Comparison of ENCODE assay signal across 14 mouse cellular contexts in genomic region chr8:111919663-111920062, GRCm38 (mm10). TPM values are rescaled to one million over a fixed set of nuclear protein-coding genes. Genes with fewer than 3 reads are reported as not detected.
DNase-seq lines count a peak whose midpoint lies in the region; ATAC-seq and TF ChIP-seq lines count a peak whose summit lies in the region.
"Had no signal": no experiment of that assay in that cellular context is flagged by ENCODE, and none has a peak within 500 bp of the region (broad histone marks: within the 10 kb centered on the region; RNA-seq: fewer than 3 reads in every experiment).

No protein-coding gene starts in this region.

- no peak overlapping the region for H3K9ac ChIP-seq in heart, postnatal 0 days (replicated peaks; ENCODE audit: low read depth, low read length)
- H3K9ac ChIP-seq in midbrain, postnatal 0 days (replicated peaks; ENCODE audit: low read length, poor library complexity, severe bottlenecking), result no peak overlapping the region
- no peak overlapping the region for H3K9ac ChIP-seq in midbrain, embryonic 11.5 days (ENCODE audit: low read length)
- H3K9ac ChIP-seq: hindbrain, embryonic 14.5 days; liver, embryonic 13.5 days had no signal

- H3K36me3 ChIP-seq in heart, postnatal 0 days (replicated peaks; ENCODE audit: control insufficient read depth, insufficient read depth, low read length), result no peaks in the 10 kb centered on the region
- H3K36me3 ChIP-seq in midbrain, postnatal 0 days (ENCODE audit: insufficient read depth, low read length), result peaks cover 17% of the 10 kb centered on the region
- no peaks in the 10 kb centered on the region for H3K36me3 ChIP-seq in midbrain, embryonic 11.5 days (ENCODE audit: control insufficient read depth, insufficient read depth, low read length)
- H3K36me3 ChIP-seq in splenic B cell, adult 2 months (ENCODE audit: control insufficient read depth, insufficient read depth, low read length, poor library complexity, severe bottlenecking), result no peaks in the 10 kb centered on the region
- H3K36me3 ChIP-seq: liver, embryonic 13.5 days had no signal

- H3K4me2 ChIP-seq in heart, postnatal 0 days (ENCODE audit: low read depth, low read length), result no peak overlapping the region
- no peak overlapping the region for H3K4me2 ChIP-seq in midbrain, postnatal 0 days (ENCODE audit: low read depth, low read length, poor library complexity, severe bottlenecking)
- H3K4me2 ChIP-seq in midbrain, embryonic 11.5 days, result no peak overlapping the region
- H3K4me2 ChIP-seq: heart, embryonic 11.5 days; hindbrain, embryonic 14.5 days; liver, embryonic 13.5 days had no signal

- no peak overlapping the region for H3K4me3 ChIP-seq in heart, postnatal 0 days (ENCODE audit: low read depth, low read length)
- H3K4me3 ChIP-seq in midbrain, postnatal 0 days (ENCODE audit: low read depth, low read length), result no peak overlapping the region
- H3K4me3 ChIP-seq in midbrain, embryonic 11.5 days (ENCODE audit: low read depth, low read length), result no peak overlapping the region
- H3K4me3 ChIP-seq: erythroblast, embryonic 14.5 days; liver, embryonic 13.5 days had no signal

- no peak for ATAC-seq in heart, postnatal 0 days (ENCODE audit: insufficient read depth, low read depth)
- no peak for ATAC-seq in midbrain, postnatal 0 days (ENCODE audit: low FRiP score)
- ATAC-seq in midbrain, embryonic 11.5 days (ENCODE audit: low FRiP score), result no peak

- H3K27ac ChIP-seq in heart, postnatal 0 days (ENCODE audit: low read depth), result no peak overlapping the region
- H3K27ac ChIP-seq in midbrain, postnatal 0 days (ENCODE audit: low read depth, low read length), result no peak overlapping the region
- H3K27ac ChIP-seq in midbrain, embryonic 11.5 days (ENCODE audit: low read depth, low read length), result no peak overlapping the region
- H3K27ac ChIP-seq: hindbrain, embryonic 14.5 days; liver, embryonic 13.5 days had no signal

- WGBS in heart, postnatal 0 days, result 83% methylated on average over 2 of the region's 2 CpGs
- WGBS in midbrain, postnatal 0 days, result 88% methylated on average over 2 of the region's 2 CpGs
- 80% methylated on average over 2 of the region's 2 CpGs for WGBS in midbrain, embryonic 11.5 days

- DNase-seq in heart, postnatal 0 days (ENCODE audit: low spot score), result no peak
- no peak for DNase-seq in heart, postnatal 4 days
- DNase-seq in midbrain, postnatal 0 days (ENCODE audit: low spot score), result no peak
- DNase-seq in midbrain, embryonic 11.5 days (ENCODE audit: low spot score, missing footprints), result no peak
- DNase-seq in R1 (ENCODE audit: low read depth, low spot score), result peak; percentile 84
- peak; percentile 21 for DNase-seq in splenic B cell, adult 2 months (ENCODE audit: low read depth, low spot score)
- no peak for DNase-seq in natural killer cell, adult 2 months (ENCODE audit: low spot score in 2 of 2)
- no peak for DNase-seq in kidney, adult 9 months
- DNase-seq: kidney, postnatal 14 days; liver, embryonic 13.5 days had no signal

- H3K9me3 ChIP-seq in heart, postnatal 0 days (replicated peaks; ENCODE audit: control insufficient read depth, low read length), result no peaks in the 10 kb centered on the region
- no peaks in the 10 kb centered on the region for H3K9me3 ChIP-seq in midbrain, postnatal 0 days (ENCODE audit: low read length)
- H3K9me3 ChIP-seq in midbrain, embryonic 11.5 days (ENCODE audit: control insufficient read depth, low read length), result no peaks in the 10 kb centered on the region
- H3K9me3 ChIP-seq: liver, embryonic 13.5 days had no signal

- TF ChIP-seq CTCF in heart, postnatal 0 days (IDR thresholded peaks at IDR 0.05; ENCODE audit: low read depth), result peak; percentile 20; the same call in 1 of the 2 replicates
- peak; percentile 36 for TF ChIP-seq CTCF in midbrain, postnatal 0 days (IDR thresholded peaks at IDR 0.05)

- TF ChIP-seq EP300 in heart, postnatal 0 days (IDR thresholded peaks at IDR 0.05; ENCODE audit: low read depth), result no peak

- H3K27me3 ChIP-seq in heart, postnatal 0 days (ENCODE audit: control insufficient read depth, insufficient read depth, low read length), result no peaks in the 10 kb centered on the region
- H3K27me3 ChIP-seq in midbrain, postnatal 0 days (ENCODE audit: insufficient read depth, low read length), result no peaks in the 10 kb centered on the region
- no peaks in the 10 kb centered on the region for H3K27me3 ChIP-seq in midbrain, embryonic 11.5 days (ENCODE audit: control insufficient read depth, insufficient read depth, low read length)
- no peaks in the 10 kb centered on the region for H3K27me3 ChIP-seq in splenic B cell, adult 2 months (ENCODE audit: control insufficient read depth, insufficient read depth, low read length, poor library complexity, severe bottlenecking)
- H3K27me3 ChIP-seq: liver, embryonic 13.5 days had no signal

- H3K4me1 ChIP-seq in heart, postnatal 0 days (ENCODE audit: control insufficient read depth, insufficient read depth), result no peaks in the 10 kb centered on the region
- H3K4me1 ChIP-seq in midbrain, postnatal 0 days (ENCODE audit: insufficient read depth, low read length), result no peaks in the 10 kb centered on the region
- H3K4me1 ChIP-seq in midbrain, embryonic 11.5 days (ENCODE audit: control insufficient read depth, insufficient read depth, low read length), result no peaks in the 10 kb centered on the region

RNA-seq across cellular contexts. Expression of gene Chst5, which starts 9.4 kb away (rescaled TPM):
- total RNA-seq in heart, postnatal 0 days (2014; rRNA removed; ENCODE audit: low replicate concordance), result not detected in 2 replicates
- not detected in 2 replicates for polyA plus RNA-seq in heart, postnatal 0 days (2015; fragmentation: Nextera tagmentation; extraction: Ambion mirVana)
- total RNA-seq in heart, postnatal 4 days (2021), result not detected
- total RNA-seq in midbrain, postnatal 0 days (2014; rRNA removed), result 2.9 and 5.2 TPM in 2 replicates
- polyA plus RNA-seq in midbrain, postnatal 0 days (2015; fragmentation: Nextera tagmentation; extraction: Ambion mirVana), result 3.4 and 3.6 TPM in 2 replicates
- polyA plus RNA-seq in midbrain, embryonic 11.5 days (2014; fragmentation: Nextera tagmentation; extraction: Ambion mirVana), result 2.4 TPM in 2 replicates
- total RNA-seq: adrenal gland, adult 18-20 months had no signal
- polyA plus RNA-seq: erythroblast, embryonic 14.5 days; liver, embryonic 13.5 days had no signal

RNA-seq across cellular contexts. Expression of gene Tmem231, which starts 14.0 kb away (rescaled TPM):
- 1.2 and 3.3 TPM in 2 replicates for total RNA-seq in heart, postnatal 0 days (2014; rRNA removed; ENCODE audit: low replicate concordance)
- 1.6 TPM in 2 replicates for polyA plus RNA-seq in heart, postnatal 0 days (2015; fragmentation: Nextera tagmentation; extraction: Ambion mirVana)
- total RNA-seq in heart, postnatal 4 days (2021), result 1 to 10 TPM; 1.9 to 2.9 TPM
- 21.3 and 23.7 TPM in 2 replicates for total RNA-seq in midbrain, postnatal 0 days (2014; rRNA removed)
- 17.3 and 18.7 TPM in 2 replicates for polyA plus RNA-seq in midbrain, postnatal 0 days (2015; fragmentation: Nextera tagmentation; extraction: Ambion mirVana)
- 20.1 and 21.9 TPM in 2 replicates for polyA plus RNA-seq in midbrain, embryonic 11.5 days (2014; fragmentation: Nextera tagmentation; extraction: Ambion mirVana)

RNA-seq across cellular contexts. Expression of gene Gabarapl2, which starts 20.8 kb away (rescaled TPM):
- total RNA-seq in heart, postnatal 0 days (2014; rRNA removed; ENCODE audit: low replicate concordance), result 71.2 and 76.3 TPM in 2 replicates
- polyA plus RNA-seq in heart, postnatal 0 days (2015; fragmentation: Nextera tagmentation; extraction: Ambion mirVana), result 212 and 220 TPM in 2 replicates
- total RNA-seq in heart, postnatal 4 days (2021), result 100 to 1,000 TPM; 104 to 105 TPM
- 117 and 121 TPM in 2 replicates for total RNA-seq in midbrain, postnatal 0 days (2014; rRNA removed)
- polyA plus RNA-seq in midbrain, postnatal 0 days (2015; fragmentation: Nextera tagmentation; extraction: Ambion mirVana), result 459 and 469 TPM in 2 replicates
- polyA plus RNA-seq in midbrain, embryonic 11.5 days (2014; fragmentation: Nextera tagmentation; extraction: Ambion mirVana), result 331 and 348 TPM in 2 replicates

RNA-seq across cellular contexts. Expression of gene Tmem170, which starts 43.1 kb away (rescaled TPM):
- total RNA-seq in heart, postnatal 0 days (2014; rRNA removed; ENCODE audit: low replicate concordance), result 3.3 and 3.9 TPM in 2 replicates
- polyA plus RNA-seq in heart, postnatal 0 days (2015; fragmentation: Nextera tagmentation; extraction: Ambion mirVana), result 2.5 and 3.5 TPM in 2 replicates
- 1 to 10 TPM; 2.8 to 2.9 TPM for total RNA-seq in heart, postnatal 4 days (2021)
- 3.6 TPM in 2 replicates for total RNA-seq in midbrain, postnatal 0 days (2014; rRNA removed)
- polyA plus RNA-seq in midbrain, postnatal 0 days (2015; fragmentation: Nextera tagmentation; extraction: Ambion mirVana), result 2.1 and 2.7 TPM in 2 replicates
- polyA plus RNA-seq in midbrain, embryonic 11.5 days (2014; fragmentation: Nextera tagmentation; extraction: Ambion mirVana), result 6.8 and 7.2 TPM in 2 replicates

Comparison
In these comparisons a context has a peak if more than half of its experiments do, and no peak if none do; other contexts are left out.
1. DNase-seq: peak in R1 (single experiment) and splenic B cell, adult 2 months (single experiment); none in heart, postnatal 0 days (single experiment), heart, postnatal 4 days (single experiment), midbrain, postnatal 0 days (single experiment), midbrain, embryonic 11.5 days (single experiment), natural killer cell, adult 2 months (0 of 2) and kidney, adult 9 months (single experiment).